Mouse (Mus musculus) bone marrow, adult 2 months (tissue): ENCODE data around the gene Gemin4. TPM values are rescaled to one million over a fixed set of nuclear protein-coding genes. Genes with fewer than 3 reads are reported as not detected.

ENCODE experiments used
- H3K27ac ChIP-seq: fragments of 200-500 bp; 2 replicates; pipeline ENCODE4 v1.5.1; 2012; ENCODE audit warnings: low read depth, mild to moderate bottlenecking, control low read depth, inconsistent platforms, low read length; ENCODE audit not compliant: control insufficient read depth, poor library complexity, insufficient read depth
- H3K4me1 ChIP-seq: fragments of 200-500 bp; 2 replicates; pipeline ENCODE4 v1.6.1; 2011; ENCODE audit warnings: low read length; ENCODE audit not compliant: control insufficient read depth, insufficient read depth
- H3K4me3 ChIP-seq: fragments of 200-500 bp; replicated peaks from 2 replicates; pipeline ENCODE3; 2011; ENCODE audit warnings: mild to moderate bottlenecking, low read depth, low read length, control low read depth; ENCODE audit not compliant: control insufficient read depth
- CTCF ChIP-seq: fragments of 200-500 bp; IDR thresholded peaks from 2 replicates; pipeline ENCODE4 v1.5.1; 2011; ENCODE audit warnings: low read length, control low read depth; ENCODE audit not compliant: control insufficient read depth, insufficient read depth
- POLR2A ChIP-seq: fragments of 200-500 bp; IDR thresholded peaks from 2 replicates; pipeline ENCODE4 v1.6.1; 2011; ENCODE audit warnings: low read depth, mild to moderate bottlenecking, control low read depth, low read length, borderline replicate concordance; ENCODE audit not compliant: control insufficient read depth
- WGBS: fragments of 180-500 bp; shearing (Covaris S2); methylation state at CpG from one replicate; pipeline ENCODE4 v1.1.7; 2018; 5-methylcytosine and 5-hydroxymethylcytosine counted together
- polyA plus RNA-seq: library from polyadenylated mRNA; stranded (reverse); fragments of >200 nt; gene quantifications from 2 replicates; pipeline ENCODE4 v1.2.4, GENCODE M21; 2011; ENCODE audit warnings: low replicate concordance; ENCODE audit not compliant: missing spikeins, insufficient read depth, insufficient read length

Gene Gemin4
- 2.2 TPM in 1 of 2 replicates, not detected in the other for polyA plus RNA-seq

- under 1% methylated on average over 35 of the region's 35 CpGs for WGBS
These were observed at the start of gene Gemin4, which contains the start of gene Dbil5 for GRCm38 (mm10) chr11:76217390-76217800. Gene Gemin4 (minus strand): TSS chr11:76217664. Gene Dbil5 (plus strand): TSS chr11:76217608.

GRCm38 (mm10) chr11:76262611-76263351 is 45.3 kb upstream of the Gemin4 start:
- 83% methylated on average over 19 of the region's 19 CpGs for WGBS

More at GRCm38 (mm10) chr11:76217390-76217800, at the start of gene Gemin4, which contains the start of gene Dbil5:
- TF ChIP-seq CTCF (peak; percentile 99), POLR2A (peak; percentile 90; the same call in 1 of the 2 replicates)
- Histone ChIP-seq H3K4me1 (no peaks in the 10 kb centered on the region), H3K27ac (peak within 1 kb of the TSS; percentile 53), H3K4me3 (peak within 1 kb of the TSS; percentile 84)

GRCm38 (mm10) chr11:76261224-76261623 is 43.8 kb upstream of the Gemin4 start:
- peak overlapping the region; percentile 85 for H3K27ac ChIP-seq
- WGBS = 3% methylated on average over 12 of the region's 12 CpGs
- no peak for TF ChIP-seq CTCF
- TF ChIP-seq POLR2A = peak; percentile 51
- peak overlapping the region; percentile 13 for H3K4me3 ChIP-seq
- H3K4me1 ChIP-seq = peaks cover 2% of the 10 kb centered on the region

More at GRCm38 (mm10) chr11:76262611-76263351, 45.3 kb upstream of the Gemin4 start:
- peaks cover 4% of the 10 kb centered on the region for H3K4me1 ChIP-seq
- TF ChIP-seq POLR2A = no peak
- no peak overlapping the region for H3K4me3 ChIP-seq
- peak overlapping the region; percentile 85 for H3K27ac ChIP-seq

- Histone ChIP-seq H3K4me3 (no peak overlapping the region), H3K27ac (peak overlapping the region; percentile 66), H3K4me1 (peaks cover 2% of the 10 kb centered on the region)
- no peak for TF ChIP-seq CTCF
- no peak for TF ChIP-seq POLR2A
- WGBS = 81% methylated on average over 10 of the region's 10 CpGs
These were observed 43.0 kb upstream of the Gemin4 start for GRCm38 (mm10) chr11:76260208-76261050.

GRCm38 (mm10) chr11:76258511-76258910 is 41.0 kb upstream of the Gemin4 start:
- H3K27ac ChIP-seq = no peak overlapping the region
- H3K4me1 ChIP-seq = peaks cover 2% of the 10 kb centered on the region
- 82% methylated on average over 6 of the region's 6 CpGs for WGBS
- TF ChIP-seq POLR2A = no peak
- no peak for TF ChIP-seq CTCF
- no peak overlapping the region for H3K4me3 ChIP-seq

- WGBS = 72% methylated on average over 4 of the region's 4 CpGs
- no peak for TF ChIP-seq CTCF
- TF ChIP-seq POLR2A = no peak
- Histone ChIP-seq H3K4me1 (peaks cover 2% of the 10 kb centered on the region), H3K4me3 (no peak overlapping the region), H3K27ac (no peak overlapping the region)
These were observed 39.9 kb upstream of the Gemin4 start for GRCm38 (mm10) chr11:76257386-76257785.

GRCm38 (mm10) chr11:76256129-76256528 is 38.7 kb upstream of the Gemin4 start:
- TF ChIP-seq POLR2A = no peak
- TF ChIP-seq CTCF = no peak
- 70% methylated on average over 5 of the region's 5 CpGs for WGBS
- Histone ChIP-seq H3K4me1 (no peaks in the 10 kb centered on the region; the same call in 1 of the 2 replicates), H3K4me3 (no peak overlapping the region), H3K27ac (no peak overlapping the region)
